Mouse (Mus musculus) layer of hippocampus, adult 9-11 months (tissue): ENCODE results near the gene Myo1d.
A peak's percentile ranks its signal among the peaks of the same experiment; 100 is the strongest.
"Not testable (repeated sequence)": the region's sequence is repeated elsewhere in the genome, so short reads cannot be mapped to it uniquely, and the experiment has no call there.

Source experiments
- DNase-seq: peaks from one replicate; pipeline ENCODE4 v3.0.0; 2022

Gene Myo1d

DNA sequence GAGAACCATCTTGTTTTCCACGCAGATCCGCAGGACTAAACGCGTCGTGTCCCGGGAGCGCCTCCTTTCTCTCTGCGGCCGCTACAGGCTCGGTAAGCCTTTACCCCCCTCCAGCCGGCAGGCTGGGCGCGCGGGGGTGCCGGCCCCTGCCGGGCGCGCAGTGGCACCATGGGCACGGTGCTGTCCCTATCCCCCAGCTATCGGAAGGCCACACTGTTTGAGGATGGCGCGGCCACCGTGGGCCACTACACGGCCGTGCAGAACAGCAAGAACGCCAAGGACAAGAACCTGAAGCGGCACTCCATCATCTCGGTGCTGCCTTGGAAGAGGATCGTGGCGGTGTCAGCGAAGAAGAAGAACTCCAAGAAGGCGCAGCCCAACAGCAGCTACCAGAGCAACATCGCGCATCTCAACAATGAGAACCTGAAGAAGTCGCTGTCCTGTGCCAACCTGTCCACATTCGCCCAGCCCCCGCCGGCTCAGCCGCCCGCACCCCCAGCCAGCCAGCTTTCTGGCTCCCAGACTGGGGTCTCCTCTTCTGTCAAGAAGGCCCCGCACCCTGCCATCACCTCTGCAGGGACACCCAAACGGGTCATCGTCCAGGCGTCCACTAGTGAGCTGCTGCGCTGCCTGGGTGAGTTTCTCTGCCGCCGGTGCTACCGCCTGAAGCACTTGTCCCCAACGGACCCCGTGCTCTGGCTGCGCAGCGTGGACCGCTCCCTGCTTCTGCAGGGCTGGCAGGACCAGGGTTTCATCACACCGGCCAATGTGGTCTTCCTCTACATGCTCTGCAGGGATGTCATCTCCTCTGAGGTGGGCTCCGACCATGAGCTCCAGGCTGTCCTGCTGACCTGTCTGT is 302.3 kb downstream of the Myo1d start:
- no peak for DNase-seq

DNA sequence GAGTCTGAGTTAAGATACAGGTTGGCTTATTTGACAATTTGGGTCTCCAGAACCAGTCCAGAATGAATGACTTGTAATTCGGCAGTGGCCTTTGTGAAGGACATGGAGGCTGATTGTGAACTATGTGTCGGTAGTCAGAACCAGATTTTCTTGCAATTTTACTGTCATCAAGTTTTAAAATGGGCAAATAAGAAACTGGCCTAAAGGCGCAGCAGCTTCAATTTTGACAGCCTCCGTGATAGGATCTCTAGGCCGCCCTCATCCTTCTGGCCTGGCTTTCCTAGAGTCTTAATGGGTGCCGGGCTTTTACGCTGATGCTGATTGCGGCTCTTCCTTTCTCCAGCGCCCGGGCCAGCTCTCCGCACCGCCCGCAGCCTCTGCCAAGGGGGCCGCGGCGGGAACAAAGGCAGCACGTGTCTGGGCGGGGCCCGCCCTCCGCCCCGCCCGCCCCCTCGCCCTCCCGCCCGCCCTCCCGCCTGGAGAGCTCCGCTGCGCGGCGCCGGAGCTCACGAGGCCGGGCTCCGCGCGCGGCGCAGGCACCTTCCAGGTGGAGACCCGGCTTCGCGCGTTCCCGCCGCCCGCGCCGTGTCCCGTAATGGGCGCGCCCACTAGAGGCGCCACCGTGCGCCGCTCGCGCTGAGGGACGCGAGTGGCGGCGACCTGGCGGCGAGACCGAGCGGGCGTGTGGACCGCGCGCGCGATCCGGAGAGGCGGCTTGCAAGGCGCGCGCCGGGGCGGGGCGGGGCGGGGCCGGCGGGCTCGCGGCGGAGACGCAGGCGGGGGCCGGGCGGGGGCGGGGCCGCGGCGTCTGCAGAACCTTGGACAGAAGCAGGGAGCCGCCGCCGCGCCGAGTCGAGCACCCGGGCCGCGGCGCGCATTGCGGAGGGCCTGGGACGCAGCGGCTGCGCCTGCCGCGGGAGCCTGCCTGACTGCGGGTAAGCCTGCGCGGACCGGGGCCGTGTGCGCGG is 303.3 kb downstream of the Myo1d start, which contains the start of gene Cdk5r1:
Cdk5r1 (plus strand) TSS at position 802 of the 968 bp plus-strand sequence.
- DNase-seq, result peak; percentile 93

DNA sequence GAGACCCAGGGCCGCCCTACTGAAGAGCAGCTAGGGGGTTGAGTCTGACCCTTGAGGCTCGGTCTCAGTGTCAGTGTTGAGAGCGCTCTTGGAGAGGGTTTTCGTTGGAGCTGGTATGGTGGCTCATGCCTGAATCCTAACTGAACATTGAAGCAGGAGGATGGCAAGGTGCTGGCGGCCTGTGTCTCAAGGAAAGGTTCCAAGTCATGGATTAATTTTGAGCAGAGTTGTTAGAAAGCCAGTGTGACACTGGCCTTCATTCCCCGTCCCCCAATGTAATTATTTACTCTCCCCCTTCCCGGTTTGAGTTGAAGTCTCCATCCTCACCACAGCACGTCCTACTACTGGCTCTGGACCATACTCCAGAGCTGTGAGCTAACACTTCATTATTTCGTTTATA is 304.3 kb downstream of the Myo1d start:
- no peak for DNase-seq

DNA sequence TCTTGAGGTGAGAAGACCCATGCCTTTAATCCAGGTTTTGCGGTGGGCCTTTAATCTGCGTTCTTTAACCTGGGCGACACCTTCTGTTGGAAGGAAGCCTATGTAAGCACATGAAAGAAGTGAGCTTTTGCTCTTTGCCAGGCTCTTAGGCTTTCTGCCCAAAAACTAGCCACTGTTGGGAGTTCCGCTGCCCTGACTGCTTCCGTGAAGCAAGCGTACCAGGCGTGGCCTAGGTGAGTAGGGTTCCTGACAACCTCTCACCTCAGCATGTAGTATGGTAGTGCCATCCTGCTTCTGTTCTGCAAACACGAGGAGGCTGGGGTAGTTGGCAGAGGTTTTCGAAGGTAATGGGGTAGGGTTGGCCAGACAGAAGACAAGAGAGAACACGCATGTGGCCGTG is 305.0 kb downstream of the Myo1d start:
- no peak for DNase-seq

DNA sequence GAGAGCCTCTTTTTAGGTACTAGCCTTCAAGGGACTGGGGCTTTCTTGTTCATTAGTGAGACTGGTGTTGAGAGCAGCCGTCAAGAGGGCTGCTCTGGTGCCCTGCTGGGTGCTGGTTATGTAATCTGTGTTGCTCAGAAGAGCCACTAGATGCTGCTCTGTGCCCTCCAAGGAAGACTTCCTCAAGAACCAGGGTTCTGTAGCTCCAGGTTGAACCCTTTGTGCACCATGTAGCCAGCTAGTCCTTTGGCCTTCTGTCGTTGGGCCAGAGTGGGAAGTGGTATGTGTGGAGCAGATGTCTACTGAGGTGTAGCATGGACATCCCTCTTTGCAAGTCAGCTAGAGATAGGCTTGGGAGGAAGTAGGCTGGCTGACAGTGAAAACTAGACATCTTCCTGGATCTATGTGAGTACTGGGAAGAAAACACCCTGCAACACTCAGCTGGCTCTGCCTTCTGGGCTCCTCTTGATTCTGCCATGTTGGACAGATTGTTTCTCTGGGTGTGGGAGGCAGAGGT is 305.6 kb downstream of the Myo1d start:
- peak; percentile 74 for DNase-seq

DNA sequence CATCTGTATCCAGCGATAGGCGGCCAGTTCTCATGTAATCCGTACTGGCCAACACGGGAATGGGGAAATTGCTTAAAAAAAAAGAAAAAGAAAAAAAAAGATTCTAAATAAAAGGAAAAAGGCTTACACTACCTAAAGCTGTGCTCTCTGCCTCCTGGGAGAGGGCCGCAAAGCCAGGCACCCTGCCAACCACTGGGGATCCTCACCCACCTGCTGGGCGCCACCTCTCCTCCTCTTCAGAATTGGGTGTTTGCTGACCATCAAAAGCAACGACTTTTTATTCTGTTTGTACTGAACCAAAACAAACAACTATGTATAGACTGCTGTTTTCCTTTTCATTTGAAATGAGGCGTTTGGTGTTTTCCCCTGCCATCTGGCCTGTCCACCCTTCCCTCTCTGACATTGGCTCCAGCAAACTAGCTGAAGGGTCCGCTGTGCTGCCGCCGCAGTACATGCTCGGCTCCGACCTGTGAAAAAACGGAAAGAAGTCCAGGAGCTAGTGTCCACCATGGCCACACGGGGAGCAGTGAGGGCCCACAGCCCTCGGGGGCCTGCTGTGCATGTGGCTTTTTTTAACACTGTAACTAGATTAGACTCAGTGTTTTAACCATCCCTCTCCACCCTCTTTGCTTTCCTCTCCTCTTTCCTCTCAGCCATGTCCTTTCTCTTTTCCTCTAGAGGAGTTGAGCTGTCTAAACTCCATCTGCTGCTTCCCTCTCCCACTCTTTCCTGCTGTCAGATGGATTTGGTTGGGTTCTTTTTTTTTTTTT is 307.8 kb downstream of the Myo1d start:
- DNase-seq, result peak; percentile 60

DNA sequence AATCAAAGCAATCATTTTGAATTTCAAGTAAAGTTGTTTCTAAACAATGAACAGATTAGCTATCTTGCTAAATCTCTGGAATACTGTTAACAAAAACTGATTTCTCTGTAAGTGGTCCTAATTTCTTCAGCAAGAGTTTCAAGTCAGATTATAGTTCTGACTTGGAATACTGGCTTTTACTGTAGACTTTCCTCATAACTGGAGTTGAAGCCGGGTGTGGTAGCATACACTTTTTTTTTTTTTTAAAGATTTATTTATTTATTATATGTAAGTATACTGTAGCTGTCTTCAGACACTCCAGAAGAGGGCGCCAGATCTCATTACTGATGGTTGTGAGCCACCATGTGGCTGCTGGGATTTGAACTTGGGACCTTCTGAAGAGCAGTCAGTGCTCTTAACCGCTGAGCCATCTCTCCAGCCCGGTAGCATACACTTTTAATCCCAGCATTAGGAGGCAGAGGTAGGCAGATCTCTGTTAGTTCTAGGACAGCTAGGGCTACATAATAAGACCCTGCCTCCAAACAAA is 316.2 kb downstream of the Myo1d start:
- DNase-seq, result not testable (repeated sequence)

DNA sequence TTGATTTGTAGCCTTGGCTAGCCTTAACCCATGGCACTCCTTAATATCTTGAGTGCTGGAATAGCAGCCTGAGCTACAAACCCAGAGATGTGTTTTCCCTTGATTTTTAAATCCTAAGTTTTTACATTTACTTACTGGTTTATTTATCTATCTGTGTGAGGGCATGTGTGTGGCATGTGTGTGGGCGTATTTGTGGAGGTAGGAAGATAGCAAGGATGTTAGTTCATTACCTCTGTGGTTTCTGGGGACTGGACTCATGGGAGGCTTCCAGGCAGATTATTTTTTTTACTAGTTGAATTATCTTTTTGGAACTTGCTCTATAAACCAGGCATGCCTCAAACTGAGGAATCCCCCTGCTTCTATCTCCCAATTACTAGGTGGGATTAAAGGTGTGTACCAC is 326.6 kb downstream of the Myo1d start:
- no peak for DNase-seq

DNA sequence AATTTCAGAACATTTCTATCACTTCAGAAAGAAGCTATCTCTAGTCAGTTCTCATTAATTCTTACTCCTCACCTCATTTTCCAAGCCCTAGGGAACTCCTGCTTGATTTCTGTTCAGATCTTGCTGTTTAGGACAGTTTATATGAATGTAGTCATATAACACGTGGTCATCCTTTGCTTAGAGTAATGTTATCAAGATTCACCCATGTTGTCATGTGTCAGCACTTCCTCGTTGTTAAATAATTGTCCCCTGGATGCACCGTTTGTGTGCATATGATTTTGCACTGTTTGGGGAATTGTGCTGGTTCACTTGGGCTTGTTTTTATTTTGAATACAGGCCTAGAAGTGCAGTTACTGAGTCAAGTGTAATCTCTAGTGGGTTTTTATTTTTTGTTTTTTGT is 327.6 kb downstream of the Myo1d start:
- no peak for DNase-seq

DNA sequence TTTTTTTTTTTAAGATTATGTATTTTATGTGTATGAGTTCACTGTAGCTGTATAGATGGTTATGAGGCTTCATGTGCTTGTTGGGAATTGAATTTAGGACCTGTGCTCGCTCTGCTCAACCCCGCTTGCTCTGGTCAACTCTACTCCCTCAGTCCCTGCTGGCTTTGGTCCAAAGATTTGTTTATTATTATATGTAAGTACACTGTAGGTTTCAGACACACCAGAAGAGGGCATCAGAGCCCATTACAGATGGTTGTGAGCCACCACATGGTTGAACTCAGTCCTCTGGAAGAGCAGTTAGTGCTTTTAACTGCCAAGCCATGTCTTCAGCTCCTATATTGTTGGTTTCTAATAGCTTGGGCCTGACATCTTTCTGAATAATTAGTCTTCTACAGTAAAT is 330.0 kb downstream of the Myo1d start:
- no peak for DNase-seq

DNA sequence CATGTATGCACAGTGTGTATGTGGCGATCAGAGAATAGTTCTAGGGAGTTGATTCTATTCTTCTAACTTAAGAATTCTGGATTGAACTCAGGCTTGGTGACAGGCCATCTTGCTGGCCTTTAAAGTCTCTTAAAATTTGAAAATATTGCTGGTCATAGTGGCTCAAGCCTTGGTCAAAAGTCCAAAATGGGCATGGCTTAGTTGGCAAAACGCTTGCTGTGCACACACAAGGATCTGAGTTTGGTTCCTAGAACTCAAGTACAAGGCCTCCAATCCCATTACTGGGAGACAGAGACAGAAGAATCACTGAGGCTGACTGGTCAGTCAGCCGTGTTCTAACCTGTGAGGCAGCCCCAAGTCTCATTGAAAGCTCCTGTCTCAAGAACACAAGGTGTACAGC is 332.9 kb downstream of the Myo1d start:
- no peak for DNase-seq
